Mouse (Mus musculus) gastrocnemius, postnatal 10 days (tissue): ENCODE results near the gene Gigyf1. TPM values are rescaled to one million over a fixed set of nuclear protein-coding genes. Genes with fewer than 3 reads are reported as not detected.

ENCODE experiments used
- DNase-seq: peaks from one replicate; pipeline ENCODE4 v3.0.0; 2021; ENCODE audit warnings: mixed read lengths
- total RNA-seq, 2 experiments: library from RNA; stranded (reverse); gene quantifications; 2 replicates each; pipeline ENCODE4 v1.2.3; 2021

Gene Gigyf1
- total RNA-seq, 2 experiments from 2014 or later: 23.0 to 25.3 TPM

- DNase-seq: peak; percentile 98
These were observed 14.9 kb downstream of the Gigyf1 start, which contains the start of the genes Epo and Gnb2 for GRCm38 (mm10) chr5:137533117-137533827. Epo (minus strand) TSS chr5:137533242. Gnb2 (minus strand) TSS chr5:137533510.

GRCm38 (mm10) chr5:137534762-137535161, 16.4 kb downstream of the Gigyf1 start:
- DNase-seq: no peak

- DNase-seq: no peak
These were observed 17.0 kb downstream of the Gigyf1 start for GRCm38 (mm10) chr5:137535318-137535717.

GRCm38 (mm10) chr5:137537461-137537860, 19.1 kb downstream of the Gigyf1 start:
- DNase-seq: no peak

- no peak for DNase-seq
These were observed 21.0 kb downstream of the Gigyf1 start for GRCm38 (mm10) chr5:137539291-137539801.

GRCm38 (mm10) chr5:137540991-137541390, 22.6 kb downstream of the Gigyf1 start:
- no peak for DNase-seq

GRCm38 (mm10) chr5:137541768-137542540, 23.6 kb downstream of the Gigyf1 start:
- no peak for DNase-seq

- DNase-seq: no peak
These were observed 26.6 kb downstream of the Gigyf1 start for GRCm38 (mm10) chr5:137544926-137545325.

- DNase-seq: no peak
These were observed 27.2 kb downstream of the Gigyf1 start for GRCm38 (mm10) chr5:137545596-137545995.

GRCm38 (mm10) chr5:137549840-137550239, 31.5 kb downstream of the Gigyf1 start:
- DNase-seq: no peak

GRCm38 (mm10) chr5:137551119-137551518, 32.8 kb downstream of the Gigyf1 start:
- no peak for DNase-seq

- DNase-seq: no peak
These were observed 34.7 kb downstream of the Gigyf1 start for GRCm38 (mm10) chr5:137553000-137553399.

- peak; percentile 79 for DNase-seq
These were observed 35.1 kb downstream of the Gigyf1 start, which contains the start of gene Actl6b for GRCm38 (mm10) chr5:137553411-137553837. Actl6b (plus strand) TSS chr5:137553517.

- no peak for DNase-seq
These were observed 35.5 kb downstream of the Gigyf1 start for GRCm38 (mm10) chr5:137553898-137554297.

GRCm38 (mm10) chr5:137561556-137561955, 43.2 kb downstream of the Gigyf1 start:
- DNase-seq: no peak

GRCm38 (mm10) chr5:137562965-137563364, 44.6 kb downstream of the Gigyf1 start:
- DNase-seq: no peak

GRCm38 (mm10) chr5:137565744-137566143, 47.4 kb downstream of the Gigyf1 start:
- no peak for DNase-seq

GRCm38 (mm10) chr5:137566416-137566815, 48.1 kb downstream of the Gigyf1 start:
- DNase-seq: no peak

GRCm38 (mm10) chr5:137568223-137568798, 50.0 kb downstream of the Gigyf1 start:
- DNase-seq: no peak

GRCm38 (mm10) chr5:137569031-137569430, 50.7 kb downstream of the Gigyf1 start:
- DNase-seq: no peak

- DNase-seq: peak; percentile 27
These were observed 51.3 kb downstream of the Gigyf1 start, which contains the start of gene Tfr2 for GRCm38 (mm10) chr5:137569665-137570064. Tfr2 (plus strand) TSS chr5:137569840.

- no peak for DNase-seq
These were observed 51.8 kb downstream of the Gigyf1 start for GRCm38 (mm10) chr5:137570181-137570580.
